Mouse (Mus musculus): ENCODE results near the gene Macrod2. TPM values are rescaled to one million over a fixed set of nuclear protein-coding genes. Genes with fewer than 3 reads are reported as not detected.

Macrod2 gene
- polyA plus RNA-seq, 1 experiment: not detected

- TF ChIP-seq POLR2A (IDR thresholded peaks at IDR 0.05; ENCODE audit: insufficient read depth, low read depth, low read length) (no peak), CTCF (IDR thresholded peaks at IDR 0.05; ENCODE audit: insufficient read depth, low read depth, low read length) (no peak)
- H3K4me3 ChIP-seq (ENCODE audit: insufficient read depth, low read depth, low read length): no peak overlapping the region
- no peaks in the 10 kb centered on the region for H3K4me1 ChIP-seq (ENCODE audit: control insufficient read depth, insufficient read depth, low read length)
- H3K27ac ChIP-seq (ENCODE audit: insufficient read depth, low read depth, low read length): no peak overlapping the region
- WGBS: 94% methylated on average over 5 of the region's 5 CpGs
Observed at GRCm38 (mm10) chr2:140535832-140536571, 140.9 kb downstream of the Macrod2 start.

GRCm38 (mm10) chr2:140549286-140549685 is 154.2 kb downstream of the Macrod2 start:
- WGBS: 61% methylated on average over 2 of the region's 2 CpGs
- TF ChIP-seq CTCF (IDR thresholded peaks at IDR 0.05; ENCODE audit: insufficient read depth, low read depth, low read length) (no peak), POLR2A (IDR thresholded peaks at IDR 0.05; ENCODE audit: insufficient read depth, low read depth, low read length) (no peak)
- no peak overlapping the region for H3K27ac ChIP-seq (ENCODE audit: insufficient read depth, low read depth, low read length)
- H3K4me3 ChIP-seq (ENCODE audit: insufficient read depth, low read depth, low read length): no peak overlapping the region
- no peaks in the 10 kb centered on the region for H3K4me1 ChIP-seq (ENCODE audit: control insufficient read depth, insufficient read depth, low read length)

GRCm38 (mm10) chr2:140561426-140561825 is 166.3 kb downstream of the Macrod2 start:
- TF ChIP-seq POLR2A (IDR thresholded peaks at IDR 0.05; ENCODE audit: insufficient read depth, low read depth, low read length) (no peak), CTCF (IDR thresholded peaks at IDR 0.05; ENCODE audit: insufficient read depth, low read depth, low read length) (no peak)
- H3K27ac ChIP-seq (ENCODE audit: insufficient read depth, low read depth, low read length): no peak overlapping the region
- 91% methylated on average over 2 of the region's 2 CpGs for WGBS
- no peak overlapping the region for H3K4me3 ChIP-seq (ENCODE audit: insufficient read depth, low read depth, low read length)
- no peaks in the 10 kb centered on the region for H3K4me1 ChIP-seq (ENCODE audit: control insufficient read depth, insufficient read depth, low read length)

GRCm38 (mm10) chr2:140570874-140571273 is 175.8 kb downstream of the Macrod2 start:
- WGBS: 59% methylated on average over 6 of the region's 6 CpGs
- no peak for TF ChIP-seq POLR2A (IDR thresholded peaks at IDR 0.05; ENCODE audit: insufficient read depth, low read depth, low read length)
- no peak for TF ChIP-seq CTCF (IDR thresholded peaks at IDR 0.05; ENCODE audit: insufficient read depth, low read depth, low read length)
- H3K27ac ChIP-seq (ENCODE audit: insufficient read depth, low read depth, low read length): no peak overlapping the region
- H3K4me1 ChIP-seq (ENCODE audit: control insufficient read depth, insufficient read depth, low read length): no peaks in the 10 kb centered on the region
- H3K4me3 ChIP-seq (ENCODE audit: insufficient read depth, low read depth, low read length): no peak overlapping the region

- Histone ChIP-seq H3K4me3 (ENCODE audit: insufficient read depth, low read depth, low read length) (no peak overlapping the region), H3K27ac (ENCODE audit: insufficient read depth, low read depth, low read length) (no peak overlapping the region), H3K4me1 (ENCODE audit: control insufficient read depth, insufficient read depth, low read length) (no peaks in the 10 kb centered on the region)
- TF ChIP-seq POLR2A (IDR thresholded peaks at IDR 0.05; ENCODE audit: insufficient read depth, low read depth, low read length) (no peak), CTCF (IDR thresholded peaks at IDR 0.05; ENCODE audit: insufficient read depth, low read depth, low read length) (no peak)
- 74% methylated on average over 3 of the region's 3 CpGs for WGBS
Observed at GRCm38 (mm10) chr2:140592537-140593261, 197.6 kb downstream of the Macrod2 start.

GRCm38 (mm10) chr2:140596906-140597305 is 201.8 kb downstream of the Macrod2 start:
- 92% methylated on average over 2 of the region's 2 CpGs for WGBS
- no peak for TF ChIP-seq CTCF (IDR thresholded peaks at IDR 0.05; ENCODE audit: insufficient read depth, low read depth, low read length)
- TF ChIP-seq POLR2A (IDR thresholded peaks at IDR 0.05; ENCODE audit: insufficient read depth, low read depth, low read length): no peak
- Histone ChIP-seq H3K27ac (ENCODE audit: insufficient read depth, low read depth, low read length) (no peak overlapping the region), H3K4me1 (ENCODE audit: control insufficient read depth, insufficient read depth, low read length) (no peaks in the 10 kb centered on the region), H3K4me3 (ENCODE audit: insufficient read depth, low read depth, low read length) (no peak overlapping the region)

GRCm38 (mm10) chr2:140615451-140615850 is 220.3 kb downstream of the Macrod2 start:
- H3K4me1 ChIP-seq (ENCODE audit: control insufficient read depth, insufficient read depth, low read length): no peaks in the 10 kb centered on the region
- H3K4me3 ChIP-seq (ENCODE audit: insufficient read depth, low read depth, low read length): no peak overlapping the region
- WGBS: 94% methylated on average over 2 of the region's 2 CpGs
- no peak overlapping the region for H3K27ac ChIP-seq (ENCODE audit: insufficient read depth, low read depth, low read length)
- no peak for TF ChIP-seq CTCF (IDR thresholded peaks at IDR 0.05; ENCODE audit: insufficient read depth, low read depth, low read length)
- TF ChIP-seq POLR2A (IDR thresholded peaks at IDR 0.05; ENCODE audit: insufficient read depth, low read depth, low read length): no peak

- Histone ChIP-seq H3K4me3 (ENCODE audit: insufficient read depth, low read depth, low read length) (no peak overlapping the region), H3K4me1 (ENCODE audit: control insufficient read depth, insufficient read depth, low read length) (no peaks in the 10 kb centered on the region), H3K27ac (ENCODE audit: insufficient read depth, low read depth, low read length) (no peak overlapping the region)
- TF ChIP-seq POLR2A (IDR thresholded peaks at IDR 0.05; ENCODE audit: insufficient read depth, low read depth, low read length): no peak
- no peak for TF ChIP-seq CTCF (IDR thresholded peaks at IDR 0.05; ENCODE audit: insufficient read depth, low read depth, low read length)
- WGBS: 86% methylated on average over 2 of the region's 2 CpGs
Observed at GRCm38 (mm10) chr2:140621730-140622337, 226.7 kb downstream of the Macrod2 start.

GRCm38 (mm10) chr2:140653481-140653880 is 258.4 kb downstream of the Macrod2 start:
- Histone ChIP-seq H3K4me1 (ENCODE audit: control insufficient read depth, insufficient read depth, low read length) (no peaks in the 10 kb centered on the region), H3K27ac (ENCODE audit: insufficient read depth, low read depth, low read length) (no peak overlapping the region), H3K4me3 (ENCODE audit: insufficient read depth, low read depth, low read length) (no peak overlapping the region)
- no peak for TF ChIP-seq CTCF (IDR thresholded peaks at IDR 0.05; ENCODE audit: insufficient read depth, low read depth, low read length)
- no peak for TF ChIP-seq POLR2A (IDR thresholded peaks at IDR 0.05; ENCODE audit: insufficient read depth, low read depth, low read length)
